8 mouse cellular contexts compared by ENCODE assay signal in the genomic region with DNA sequence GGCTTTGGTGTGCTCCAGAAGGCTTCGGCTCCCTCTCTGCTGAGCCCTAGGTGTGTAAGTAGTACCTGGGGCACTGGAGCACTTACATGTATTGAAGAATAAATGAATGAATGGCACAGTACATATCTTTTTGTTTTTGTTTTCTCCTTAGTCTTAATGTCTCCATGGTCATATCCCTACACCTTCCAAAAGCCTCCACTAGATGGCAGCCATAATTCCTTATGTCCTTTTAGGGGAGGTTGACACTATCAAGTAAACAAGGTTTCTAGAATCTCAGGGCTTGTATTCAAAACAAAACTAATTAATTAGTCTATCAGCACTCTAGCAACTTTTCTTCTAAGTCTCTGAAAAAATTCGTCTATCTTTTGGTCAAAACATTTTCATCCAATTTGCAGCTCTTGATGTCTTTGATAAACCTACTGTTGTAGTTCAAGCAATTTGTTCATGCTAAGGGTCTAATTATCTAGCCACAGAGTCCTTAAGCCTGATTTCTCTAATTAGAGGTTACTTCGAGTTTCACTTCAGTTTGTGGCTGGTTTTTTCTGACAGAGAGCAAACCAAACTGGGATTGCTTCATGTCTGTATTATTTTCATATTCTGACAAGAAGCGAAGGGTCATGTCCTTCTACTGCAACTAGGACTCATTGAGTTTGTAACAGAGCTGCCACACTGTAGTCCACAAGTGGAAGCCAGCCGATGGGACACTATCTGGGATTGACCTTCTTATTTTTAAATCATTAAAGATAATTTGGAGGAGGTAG.
DNase-seq lines count a peak whose midpoint lies in the region; ATAC-seq and TF ChIP-seq lines count a peak whose summit lies in the region.

No protein-coding gene starts in this region.

- no peak overlapping the region for H3K4me3 ChIP-seq in hindbrain, embryonic 14.5 days (replicated peaks; ENCODE audit: low read length)
- no peak overlapping the region for H3K4me3 ChIP-seq in hindbrain, embryonic 10.5 days
- no peak overlapping the region for H3K4me3 ChIP-seq in MEL (ENCODE audit: control insufficient read depth in 1 of 2, insufficient read depth in 1 of 2, low read depth in 2 of 2, low read length in 2 of 2)
- H3K4me3 ChIP-seq in intestine, embryonic 15.5 days (replicated peaks), result no peak overlapping the region
- no peak overlapping the region for H3K4me3 ChIP-seq in midbrain, embryonic 16.5 days (ENCODE audit: low read depth, low read length)

- ATAC-seq in hindbrain, embryonic 14.5 days (ENCODE audit: low FRiP score), result no peak
- peak; percentile 59; the same call in 1 of the 2 replicates for ATAC-seq in intestine, embryonic 15.5 days
- peak; percentile 64; the same call in 1 of the 2 replicates for ATAC-seq in midbrain, embryonic 16.5 days

- H3K4me1 ChIP-seq in hindbrain, embryonic 14.5 days (replicated peaks; ENCODE audit: control insufficient read depth, insufficient read depth, low read length), result no peaks in the 10 kb centered on the region
- no peaks in the 10 kb centered on the region for H3K4me1 ChIP-seq in hindbrain, embryonic 10.5 days (replicated peaks)
- H3K4me1 ChIP-seq in MEL (ENCODE audit: control insufficient read depth in 1 of 2, insufficient read depth in 2 of 2, low read length in 2 of 2), result peaks cover 16 to 28% of the 10 kb centered on the region in 2 experiments
- H3K4me1 ChIP-seq in intestine, embryonic 15.5 days (replicated peaks), result no peaks in the 10 kb centered on the region
- no peaks in the 10 kb centered on the region for H3K4me1 ChIP-seq in midbrain, embryonic 16.5 days (ENCODE audit: control insufficient read depth, insufficient read depth, low read length)

- no peak for TF ChIP-seq POLR2A in MEL (IDR thresholded peaks at IDR 0.05; ENCODE audit: control insufficient read depth in 1 of 2, insufficient read depth in 1 of 2, low read depth in 1 of 2, low read length in 2 of 2, poor library complexity in 1 of 2)

- peak; percentile 63 for TF ChIP-seq RAD21 in MEL (IDR thresholded peaks at IDR 0.05; ENCODE audit: low read depth, low read length)

- DNase-seq in hindbrain, embryonic 14.5 days (ENCODE audit: low spot score), result peak; percentile 85
- no peak for DNase-seq in hindbrain, embryonic 10.5 days (ENCODE audit: low spot score)
- DNase-seq in 3T3-L1 (ENCODE audit: low read depth, low spot score), result peak; percentile 81
- DNase-seq in MEL (ENCODE audit: low read depth, low spot score), result peak; percentile 80
- peak; percentile 65 for DNase-seq in embryo, embryonic 11 days
- DNase-seq in testis, postnatal 10 days (ENCODE audit: low spot score), result no peak

- 76% methylated on average over 5 of the region's 5 CpGs for WGBS in hindbrain, embryonic 14.5 days
- WGBS in hindbrain, embryonic 10.5 days, result 77% methylated on average over 5 of the region's 5 CpGs
- WGBS in intestine, embryonic 15.5 days, result 68% methylated on average over 5 of the region's 5 CpGs
- 71% methylated on average over 5 of the region's 5 CpGs for WGBS in midbrain, embryonic 16.5 days

- no peak overlapping the region for H3K4me2 ChIP-seq in hindbrain, embryonic 14.5 days (replicated peaks)
- no peak overlapping the region for H3K4me2 ChIP-seq in intestine, embryonic 15.5 days (replicated peaks)
- no peak overlapping the region for H3K4me2 ChIP-seq in midbrain, embryonic 16.5 days (ENCODE audit: low read length)

- H3K27ac ChIP-seq in hindbrain, embryonic 14.5 days, result no peak overlapping the region
- H3K27ac ChIP-seq in hindbrain, embryonic 10.5 days, result no peak overlapping the region
- H3K27ac ChIP-seq in MEL (ENCODE audit: control insufficient read depth, low read depth, low read length), result no peak overlapping the region
- H3K27ac ChIP-seq in intestine, embryonic 15.5 days, result no peak overlapping the region
- H3K27ac ChIP-seq in midbrain, embryonic 16.5 days (ENCODE audit: low read length), result no peak overlapping the region

- H3K9ac ChIP-seq in hindbrain, embryonic 14.5 days, result no peak overlapping the region
- no peak overlapping the region for H3K9ac ChIP-seq in MEL (ENCODE audit: control insufficient read depth, low read depth, low read length, poor library complexity, severe bottlenecking)
- no peak overlapping the region for H3K9ac ChIP-seq in intestine, embryonic 15.5 days
- no peak overlapping the region for H3K9ac ChIP-seq in midbrain, embryonic 16.5 days (ENCODE audit: low read depth, low read length)

- no peaks in the 10 kb centered on the region for H3K36me3 ChIP-seq in hindbrain, embryonic 14.5 days (replicated peaks; ENCODE audit: control insufficient read depth, insufficient read depth)
- no peaks in the 10 kb centered on the region for H3K36me3 ChIP-seq in hindbrain, embryonic 10.5 days
- H3K36me3 ChIP-seq in MEL (ENCODE audit: control insufficient read depth in 1 of 2, insufficient read depth in 2 of 2, low read length in 2 of 2), result peaks cover 0 to 31% of the 10 kb centered on the region in 2 experiments; a peak in 2 of 4 replicates
- H3K36me3 ChIP-seq in intestine, embryonic 15.5 days, result no peaks in the 10 kb centered on the region
- H3K36me3 ChIP-seq in midbrain, embryonic 16.5 days (ENCODE audit: control insufficient read depth, insufficient read depth, low read length), result no peaks in the 10 kb centered on the region

- no peaks in the 10 kb centered on the region for H3K79me2 ChIP-seq in MEL (ENCODE audit: control insufficient read depth, insufficient read depth, low read length, poor library complexity)

- H3K9me3 ChIP-seq in hindbrain, embryonic 14.5 days (ENCODE audit: control insufficient read depth, low read length), result no peaks in the 10 kb centered on the region
- no peaks in the 10 kb centered on the region for H3K9me3 ChIP-seq in hindbrain, embryonic 10.5 days
- H3K9me3 ChIP-seq in MEL (replicated peaks; ENCODE audit: insufficient read depth, low read length), result no peaks in the 10 kb centered on the region
- no peaks in the 10 kb centered on the region for H3K9me3 ChIP-seq in intestine, embryonic 15.5 days
- H3K9me3 ChIP-seq in midbrain, embryonic 16.5 days (replicated peaks; ENCODE audit: control insufficient read depth, low read length, poor library complexity, severe bottlenecking), result no peaks in the 10 kb centered on the region

- H3K27me3 ChIP-seq in hindbrain, embryonic 14.5 days (ENCODE audit: control insufficient read depth, insufficient read depth, low read length), result no peaks in the 10 kb centered on the region
- H3K27me3 ChIP-seq in hindbrain, embryonic 10.5 days (ENCODE audit: insufficient read depth, poor library complexity, severe bottlenecking), result no peaks in the 10 kb centered on the region
- H3K27me3 ChIP-seq in MEL (ENCODE audit: control insufficient read depth in 1 of 2, insufficient read depth in 2 of 2, low read length in 2 of 2), result no peaks in the 10 kb centered on the region
- no peaks in the 10 kb centered on the region for H3K27me3 ChIP-seq in intestine, embryonic 15.5 days (replicated peaks)
- no peaks in the 10 kb centered on the region for H3K27me3 ChIP-seq in midbrain, embryonic 16.5 days (ENCODE audit: control insufficient read depth, insufficient read depth, low read depth, low read length)

- peak in 2 of 3 experiments; percentile 61 to 76; a peak in 4 of 6 replicates for TF ChIP-seq CTCF in MEL (IDR thresholded peaks at IDR 0.05 in 2 of 3, conservative IDR thresholded peaks at IDR 0.05 in 1 of 3; ENCODE audit: control insufficient read depth in 1 of 3, insufficient read depth in 1 of 3, low read depth in 2 of 3, low read length in 3 of 3, poor library complexity in 1 of 3, severe bottlenecking in 1 of 3)

- no peak for TF ChIP-seq EP300 in MEL (IDR thresholded peaks at IDR 0.05; ENCODE audit: low read depth in 1 of 2, low read length in 2 of 2)

TF ChIP-seq in MEL, 35 proteins besides CTCF, POLR2A, EP300 and RAD21:
- no peak for TF ChIP-seq MYC (IDR thresholded peaks at IDR 0.05; ENCODE audit: low read depth, low read length)
- TF ChIP-seq MAFK (IDR thresholded peaks at IDR 0.05; ENCODE audit: borderline replicate concordance, low read depth, low read length), result no peak
- no peak for TF ChIP-seq MYB (IDR thresholded peaks at IDR 0.05; ENCODE audit: low read depth, low read length)
- TF ChIP-seq SMC3 (IDR thresholded peaks at IDR 0.05; ENCODE audit: low read depth, low read length), result peak; percentile 66
- no peak for TF ChIP-seq MAZ (IDR thresholded peaks at IDR 0.05; ENCODE audit: low read depth, low read length)

Comparison
In these comparisons a context has a peak if more than half of its experiments do, and no peak if none do; other contexts are left out.
1. DNase-seq: peak in hindbrain, embryonic 14.5 days (single experiment), 3T3-L1 (single experiment), MEL (single experiment) and embryo, embryonic 11 days (single experiment); none in hindbrain, embryonic 10.5 days (single experiment) and testis, postnatal 10 days (single experiment).